Mouse (Mus musculus): ENCODE results near the gene Lrp3.

Lrp3 gene

GRCm38 (mm10) chr7:35185889-35186569 lies 29.3 kb downstream of the Lrp3 start, which contains the start of gene Slc7a10:
Slc7a10 (plus strand) TSS chr7:35186385.
- peak in 1 of 2 experiments; percentile 43 for DNase-seq

DNA sequence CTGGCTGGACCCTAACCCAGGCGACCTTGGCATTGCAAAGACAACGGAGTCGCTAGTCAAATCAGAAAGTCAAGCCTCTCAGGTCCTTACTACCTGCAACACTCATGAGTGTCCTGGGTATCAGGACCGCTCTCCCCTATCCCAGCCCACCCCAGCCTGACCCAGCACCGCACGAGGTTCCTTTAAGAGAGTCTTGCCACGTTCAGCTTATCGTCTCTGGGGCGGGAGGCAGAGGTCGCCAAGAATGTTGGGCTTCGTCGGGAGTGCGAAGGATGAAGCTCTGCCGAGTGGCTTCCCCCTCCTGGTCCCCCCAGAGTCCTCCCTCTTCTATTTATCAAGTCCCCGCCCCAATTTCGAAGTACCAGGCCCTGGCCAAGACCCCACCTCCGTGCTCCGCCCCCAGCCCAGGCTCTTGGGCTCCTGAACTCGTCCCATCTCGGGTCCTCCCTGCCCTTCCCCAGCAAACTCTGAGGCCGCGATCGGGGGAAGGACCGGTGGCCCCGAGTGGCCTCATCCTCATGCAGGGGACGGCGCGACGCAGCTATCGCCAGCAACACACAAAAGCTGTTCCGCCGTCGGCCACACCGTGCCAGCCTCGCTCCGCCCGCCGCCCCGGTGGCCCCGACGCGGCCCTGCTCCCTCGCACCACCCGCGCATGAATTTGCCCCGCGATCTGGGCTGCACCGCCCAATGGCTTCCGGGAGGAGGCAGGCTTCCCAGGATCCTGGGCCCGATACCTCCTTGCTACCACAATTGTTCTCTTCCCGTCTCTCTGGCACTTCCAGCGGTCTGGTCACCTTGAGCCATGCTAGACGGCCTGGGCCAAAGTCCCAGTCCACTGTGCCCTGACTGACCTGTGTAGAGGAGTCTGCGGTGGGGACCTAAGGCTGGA lies 30.2 kb downstream of the Lrp3 start:
- peak in 1 of 2 experiments; percentile 52 for DNase-seq

GRCm38 (mm10) chr7:35176412-35177381 lies 38.6 kb downstream of the Lrp3 start:
- DNase-seq, result peak; percentile 35 to 65

DNA sequence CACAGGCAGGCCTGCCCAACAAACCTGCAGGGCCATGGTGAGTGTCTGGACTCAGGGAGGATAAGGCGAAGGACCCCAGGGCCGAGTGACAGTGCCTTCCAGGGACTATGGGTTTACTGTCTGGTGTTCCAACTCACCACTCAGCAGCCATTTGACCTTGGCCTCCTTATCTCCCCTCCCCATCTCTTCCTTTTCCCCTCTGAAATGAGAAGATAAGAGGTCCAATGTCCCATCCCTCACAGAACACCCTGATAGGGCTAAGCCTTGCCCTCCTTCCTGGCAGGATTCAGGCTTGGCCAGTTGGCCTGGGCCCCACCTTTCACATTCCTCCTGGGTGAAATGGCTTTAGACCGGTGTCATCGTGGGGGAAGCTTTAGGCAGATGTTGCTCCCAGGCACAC lies 39.8 kb downstream of the Lrp3 start:
- DNase-seq, result no peak

- DNase-seq, result no peak
Measured at GRCm38 (mm10) chr7:35172519-35172918, 42.8 kb downstream of the Lrp3 start.

GRCm38 (mm10) chr7:35171867-35172382 lies 43.4 kb downstream of the Lrp3 start:
- peak; percentile 69 to 86 for DNase-seq

GRCm38 (mm10) chr7:35169341-35169740 lies 46.0 kb downstream of the Lrp3 start:
- peak; percentile 88 to 93 for DNase-seq

DNA sequence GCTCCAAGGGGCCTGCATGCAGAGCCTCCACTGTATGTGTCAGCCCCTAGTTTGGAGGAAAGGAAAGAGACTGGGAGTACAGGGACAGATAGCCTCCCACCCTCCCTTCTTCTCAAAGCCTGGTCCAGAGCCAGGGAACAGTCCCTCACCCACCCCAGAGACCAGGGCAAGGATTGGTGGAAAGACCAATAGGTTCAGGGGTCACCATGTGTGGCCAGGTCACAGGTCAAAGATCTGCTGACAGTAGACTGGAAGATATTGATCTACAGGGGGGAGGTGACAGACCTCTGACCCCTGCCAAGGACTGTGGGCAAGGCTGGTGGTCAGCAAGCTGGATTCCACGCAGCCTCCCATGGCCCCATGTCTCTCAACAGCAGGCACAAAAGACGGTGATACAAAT lies 47.4 kb downstream of the Lrp3 start:
- DNase-seq, result no peak

- DNase-seq, result no peak
Measured at GRCm38 (mm10) chr7:35166988-35167387, 48.3 kb downstream of the Lrp3 start.

- DNase-seq, result no peak
Measured at GRCm38 (mm10) chr7:35164131-35164530, 51.2 kb downstream of the Lrp3 start.

DNA sequence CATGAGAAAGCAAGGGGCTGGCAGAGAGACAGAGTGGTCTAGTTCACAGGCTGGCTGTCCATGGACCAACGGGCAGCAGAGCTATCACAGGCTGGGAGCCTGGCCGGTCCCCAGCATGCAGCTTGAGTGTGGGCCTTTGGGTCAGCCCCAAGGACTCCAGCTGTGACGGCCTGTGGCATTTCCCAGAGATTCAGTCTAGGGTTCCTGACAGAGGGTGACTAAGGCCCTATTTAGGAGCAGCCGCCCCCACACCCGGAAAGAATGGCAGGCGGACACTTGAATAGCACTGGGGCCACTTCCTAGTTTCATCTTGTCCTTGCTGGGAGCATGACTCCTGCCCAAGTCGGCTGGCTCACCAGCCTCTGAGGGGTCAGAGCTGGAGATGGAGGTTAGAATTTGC lies 51.7 kb downstream of the Lrp3 start:
- peak in 1 of 2 experiments; percentile 28 for DNase-seq

DNA sequence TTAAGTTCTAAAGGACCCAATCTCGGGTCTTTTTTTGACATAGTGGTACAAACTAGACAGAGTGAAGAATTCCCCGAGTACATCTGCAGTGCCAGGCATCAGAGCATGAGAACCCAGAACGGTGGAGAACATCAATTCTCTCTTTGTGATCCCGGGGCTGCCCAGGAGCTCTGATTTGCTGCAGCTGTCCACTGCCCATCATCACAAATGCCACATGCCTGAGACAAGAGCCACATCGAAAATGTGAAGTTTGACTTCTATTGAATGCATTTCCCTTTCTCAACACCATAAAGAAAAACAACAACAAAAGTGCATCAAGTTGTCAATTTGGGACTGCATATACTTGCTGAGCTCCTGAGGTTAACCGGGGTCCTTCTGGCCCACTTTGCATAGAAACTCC lies 52.9 kb downstream of the Lrp3 start:
- DNase-seq, result no peak

DNA sequence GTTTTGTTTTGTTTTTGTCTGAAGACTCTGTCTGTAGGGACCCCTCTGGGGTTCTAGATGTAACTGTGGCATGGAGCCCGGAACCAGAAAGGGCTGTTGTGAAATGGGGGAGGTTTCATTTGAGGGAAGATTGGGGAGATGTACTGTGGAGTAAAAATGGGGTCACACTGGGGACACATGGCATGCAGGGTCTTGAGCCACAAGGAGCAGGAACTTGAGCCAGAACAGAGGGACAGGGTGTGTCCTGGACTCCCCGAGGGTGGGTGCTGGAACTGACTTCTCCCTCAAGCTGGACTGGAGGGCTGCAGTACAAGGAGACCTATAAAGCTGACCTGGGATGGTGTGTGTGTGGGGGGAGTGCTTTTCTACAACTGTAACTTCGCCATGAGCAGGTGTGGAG lies 57.8 kb downstream of the Lrp3 start:
- no peak for DNase-seq

GRCm38 (mm10) chr7:35156561-35157477 lies 58.5 kb downstream of the Lrp3 start:
- DNase-seq, result no peak

DNA sequence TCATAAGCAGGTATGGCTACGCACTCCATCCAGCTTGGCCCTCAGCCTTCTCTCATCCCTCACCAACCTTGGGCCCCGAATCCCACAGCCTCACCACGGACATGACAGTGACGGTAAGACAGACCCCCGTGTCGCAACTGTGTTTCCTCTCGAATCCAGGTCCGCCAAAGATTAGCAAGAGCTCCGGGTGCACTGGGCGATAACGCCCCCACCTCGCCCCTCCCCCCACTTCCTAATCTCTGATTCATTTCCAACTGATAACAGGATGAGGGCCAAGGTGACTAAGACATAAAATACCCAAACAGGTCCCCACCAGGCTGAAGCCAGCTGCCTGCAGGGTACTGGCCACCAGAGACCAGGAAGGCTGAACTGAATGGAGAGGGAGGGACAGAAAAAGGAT lies 60.8 kb downstream of the Lrp3 start:
- DNase-seq, result no peak

- DNase-seq, result no peak
Measured at GRCm38 (mm10) chr7:35150860-35151259, 64.4 kb downstream of the Lrp3 start.
